Mouse (Mus musculus) layer of hippocampus, adult 8-10 months (tissue): ENCODE results near the gene E2f4. TPM values are rescaled to one million over a fixed set of nuclear protein-coding genes. Genes with fewer than 3 reads are reported as not detected.

Experiments
- DNase-seq, 2 experiments: peaks; one replicate each; pipeline ENCODE4 v3.0.0; 2022; ENCODE audit warnings: low spot score in 2 of 2
- total RNA-seq, 4 experiments: library from RNA; stranded (reverse); gene quantifications; 2 replicates each; pipeline ENCODE4 v1.2.4; 2022

The E2f4 gene
- total RNA-seq, 4 experiments from 2014 or later = 36.4 to 38.9 (median 37.6) TPM

DNA sequence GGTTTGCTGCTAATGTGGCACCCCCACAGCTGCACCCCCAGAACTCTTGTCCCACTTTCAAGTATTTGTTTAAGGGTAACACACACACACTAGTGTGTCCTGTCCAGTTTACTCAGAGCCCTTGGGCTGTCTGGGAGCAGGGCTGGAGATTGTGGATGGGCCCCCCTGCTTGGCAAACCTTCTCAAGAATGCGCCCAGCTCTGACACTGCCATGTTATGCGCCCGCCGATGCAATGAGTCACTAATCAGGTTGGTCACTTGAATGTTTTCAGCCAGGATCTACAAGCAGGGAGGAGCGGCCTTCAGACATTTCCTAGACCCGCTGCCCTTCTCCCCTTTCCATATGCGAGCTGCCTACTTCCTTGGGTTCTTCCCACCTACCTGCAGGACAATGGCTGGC, 5.0 kb upstream of the E2f4 start:
- no peak for DNase-seq

DNA sequence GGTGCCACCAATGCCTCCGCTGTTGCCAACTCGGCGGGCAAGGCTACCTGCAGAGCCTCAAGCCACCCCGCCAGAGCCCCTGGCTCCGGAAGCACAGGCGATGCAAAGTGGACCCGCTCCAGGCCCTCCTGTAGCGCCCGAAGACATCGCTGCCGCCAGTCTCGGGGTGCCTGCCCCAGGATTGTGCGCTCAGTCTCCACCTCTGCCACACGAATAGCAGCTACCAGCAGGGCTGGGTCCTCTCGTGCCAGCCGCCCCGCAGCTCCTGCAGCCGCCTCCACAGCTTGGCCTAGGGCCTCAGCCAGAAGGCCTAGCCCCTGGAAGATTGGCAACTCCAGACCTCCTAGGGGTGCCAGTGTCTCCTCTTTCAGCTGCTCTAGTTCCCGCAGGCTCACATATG, 4.1 kb upstream of the E2f4 start:
- DNase-seq = no peak

DNA sequence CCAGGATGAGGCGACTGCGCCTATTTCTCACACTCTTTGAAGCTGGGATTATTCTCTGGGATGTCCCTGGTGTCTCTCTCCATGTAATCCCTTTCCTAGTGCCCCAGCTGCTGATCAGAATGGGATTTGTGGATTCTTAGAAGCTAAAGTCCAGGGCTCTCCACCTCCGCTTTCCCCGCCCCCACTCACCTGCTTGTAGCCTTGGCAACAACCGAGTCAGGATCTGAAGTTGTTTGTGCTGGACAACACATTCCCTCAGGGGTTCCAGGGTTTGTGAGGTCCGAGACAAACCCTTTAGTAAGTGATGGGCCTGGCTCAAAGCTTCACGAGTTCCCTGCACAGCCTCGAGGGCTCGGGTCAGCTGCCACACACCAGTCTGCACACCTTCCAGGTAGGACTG, 2.7 kb upstream of the E2f4 start:
- no peak for DNase-seq

DNA sequence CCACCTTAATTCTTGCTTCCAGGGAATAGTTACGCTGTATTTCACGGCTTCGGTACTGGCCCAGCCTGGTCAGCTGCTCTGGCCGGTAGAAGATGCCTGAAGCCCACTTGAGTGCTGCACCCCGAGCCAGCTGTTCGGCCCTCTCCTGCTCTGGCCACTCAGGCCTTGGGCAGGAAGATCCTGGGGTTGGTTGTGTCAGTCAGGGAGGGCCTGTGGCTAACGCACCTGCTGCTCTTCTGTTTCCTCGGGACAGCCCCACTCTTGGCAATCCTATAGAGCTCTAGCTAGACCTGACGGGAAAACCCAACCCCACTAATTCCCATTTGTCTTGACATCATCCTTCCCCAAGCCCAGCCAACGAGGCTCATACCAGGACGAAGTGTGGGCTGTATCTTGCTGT, 2.2 kb upstream of the E2f4 start:
- no peak for DNase-seq

DNA sequence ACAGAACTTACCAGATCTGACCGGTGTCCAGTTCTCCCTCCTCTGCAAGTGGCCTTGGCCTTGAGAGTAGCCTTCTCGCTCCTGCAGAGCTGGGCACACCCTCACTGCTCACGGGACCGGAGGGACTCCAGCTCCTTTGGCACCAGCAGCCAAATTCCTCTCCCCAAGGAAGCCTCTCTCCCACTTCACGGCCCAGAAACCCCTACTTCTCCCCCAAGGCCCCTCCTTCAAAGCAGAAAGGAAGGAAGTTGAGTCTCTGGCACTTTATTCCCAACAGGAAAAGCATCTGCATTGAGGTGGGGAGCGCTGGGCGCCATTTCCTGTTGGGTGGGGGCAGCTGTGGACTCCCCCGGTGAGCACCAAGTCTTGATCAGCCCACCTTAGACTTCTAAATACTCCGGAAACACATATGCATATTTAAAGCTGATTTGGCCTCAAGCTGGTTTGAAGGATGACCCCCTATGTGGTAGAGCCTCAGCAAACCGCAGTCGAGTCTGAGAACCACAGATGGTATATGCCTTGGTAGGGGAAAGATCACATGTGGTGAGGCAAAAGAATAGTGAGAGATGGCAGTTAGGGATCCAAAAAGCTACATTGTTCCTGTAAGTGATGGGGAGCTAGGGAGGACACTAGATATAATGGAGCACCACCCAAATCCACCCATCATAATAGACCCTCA, 1.4 kb upstream of the E2f4 start, which contains the start of gene Exoc3l:
Exoc3l (minus strand) TSS at position 207 of the 679 bp plus-strand sequence.
- no peak for DNase-seq

DNA sequence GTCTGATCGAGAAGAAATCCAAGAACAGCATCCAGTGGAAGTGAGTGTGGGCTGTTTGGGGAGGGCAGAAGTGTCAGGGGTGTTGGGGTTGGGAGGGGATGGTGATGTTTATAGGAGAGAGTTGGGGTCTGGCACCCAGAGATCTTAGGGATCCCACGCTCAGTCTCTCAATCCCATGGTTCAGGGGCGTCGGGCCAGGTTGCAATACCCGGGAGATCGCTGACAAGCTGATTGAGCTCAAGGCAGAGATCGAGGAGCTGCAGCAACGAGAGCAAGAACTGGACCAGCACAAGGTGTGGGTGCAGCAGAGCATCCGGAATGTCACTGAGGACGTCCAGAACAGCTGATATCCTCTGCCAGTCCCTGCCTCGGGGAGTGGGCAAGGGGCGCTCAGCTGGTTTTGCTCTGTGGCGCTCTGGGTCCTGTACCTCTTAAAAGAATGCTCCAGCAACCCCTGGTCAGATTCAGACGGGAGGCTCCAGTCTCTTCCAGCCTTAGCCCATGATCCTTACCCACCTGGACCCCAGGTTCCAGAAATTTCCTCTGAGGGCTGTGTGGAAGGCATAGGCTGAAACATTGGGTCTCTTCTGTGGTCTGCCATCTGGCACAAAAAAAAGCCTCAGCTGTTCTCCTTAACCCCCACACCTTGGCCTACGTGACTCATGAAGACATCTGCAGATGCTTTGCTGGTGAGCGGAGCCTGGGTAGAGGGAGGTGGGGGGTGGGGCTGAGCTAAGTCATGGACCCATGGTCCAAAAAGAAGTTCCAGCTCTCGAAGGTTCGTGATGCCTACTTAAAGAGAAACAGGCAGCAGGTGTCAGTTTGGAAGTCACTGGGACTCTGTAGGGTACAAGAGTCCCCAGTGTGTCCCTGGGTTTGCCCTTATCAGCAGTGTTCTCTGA, 1.1 kb downstream of the E2f4 start:
- no peak for DNase-seq

DNA sequence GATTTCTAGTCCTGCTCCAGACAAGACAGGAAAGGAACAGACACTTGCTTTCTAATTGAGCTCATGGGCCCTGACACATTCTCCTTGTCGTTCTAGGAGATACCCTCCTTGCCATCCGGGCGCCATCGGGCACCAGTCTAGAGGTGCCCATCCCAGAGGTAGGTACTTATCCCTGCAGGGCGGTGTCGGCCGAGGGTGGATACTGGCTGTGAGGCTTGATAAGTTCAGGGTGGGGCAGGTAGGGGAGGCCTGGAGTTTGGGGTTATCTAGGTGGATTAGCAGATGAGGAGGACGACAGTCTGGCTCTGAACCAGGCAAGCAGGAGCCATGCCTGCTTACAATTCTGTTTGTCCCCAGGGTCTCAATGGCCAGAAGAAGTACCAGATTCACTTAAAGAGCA, 2.5 kb downstream of the E2f4 start:
- no peak for DNase-seq

DNA sequence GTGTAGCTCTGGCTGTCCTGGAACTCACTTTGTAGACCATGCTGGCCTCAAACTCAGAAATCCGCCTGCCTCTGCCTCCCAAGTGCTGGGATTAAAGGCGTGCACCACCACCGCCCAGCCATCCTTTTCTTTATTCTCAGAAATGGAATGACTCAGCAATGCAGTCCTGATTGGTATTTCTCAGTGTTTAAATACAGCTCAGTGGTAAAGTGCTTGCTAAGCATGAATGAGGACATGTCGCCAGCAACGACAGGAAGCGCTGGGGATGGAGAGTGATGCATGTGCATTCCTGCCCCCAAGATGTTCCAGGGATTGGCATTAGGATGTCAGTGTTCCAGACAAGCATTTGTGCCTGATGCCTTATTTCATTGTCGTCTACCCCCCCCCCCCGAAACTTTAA, 5.9 kb downstream of the E2f4 start:
- DNase-seq = no peak

DNA sequence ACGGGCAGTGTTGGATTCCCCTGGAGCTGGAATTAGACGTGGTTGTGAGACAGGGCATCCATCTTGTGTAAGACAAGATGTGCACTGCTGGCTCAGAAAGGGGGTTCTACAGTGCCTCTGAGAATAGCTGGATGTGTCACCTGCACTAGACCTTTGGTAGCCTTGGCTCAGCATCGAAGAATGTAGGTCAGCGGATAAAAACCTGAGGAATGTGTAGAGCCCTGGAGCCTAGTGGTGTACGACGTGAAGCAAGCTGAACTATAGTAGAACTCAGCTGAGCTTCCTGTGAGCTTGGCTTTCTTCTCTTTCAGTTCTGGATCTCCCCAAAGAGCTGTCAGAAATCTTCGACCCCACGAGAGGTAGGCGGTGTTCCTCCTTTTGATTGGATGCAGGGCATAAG, 6.4 kb downstream of the E2f4 start:
- DNase-seq = no peak

DNA sequence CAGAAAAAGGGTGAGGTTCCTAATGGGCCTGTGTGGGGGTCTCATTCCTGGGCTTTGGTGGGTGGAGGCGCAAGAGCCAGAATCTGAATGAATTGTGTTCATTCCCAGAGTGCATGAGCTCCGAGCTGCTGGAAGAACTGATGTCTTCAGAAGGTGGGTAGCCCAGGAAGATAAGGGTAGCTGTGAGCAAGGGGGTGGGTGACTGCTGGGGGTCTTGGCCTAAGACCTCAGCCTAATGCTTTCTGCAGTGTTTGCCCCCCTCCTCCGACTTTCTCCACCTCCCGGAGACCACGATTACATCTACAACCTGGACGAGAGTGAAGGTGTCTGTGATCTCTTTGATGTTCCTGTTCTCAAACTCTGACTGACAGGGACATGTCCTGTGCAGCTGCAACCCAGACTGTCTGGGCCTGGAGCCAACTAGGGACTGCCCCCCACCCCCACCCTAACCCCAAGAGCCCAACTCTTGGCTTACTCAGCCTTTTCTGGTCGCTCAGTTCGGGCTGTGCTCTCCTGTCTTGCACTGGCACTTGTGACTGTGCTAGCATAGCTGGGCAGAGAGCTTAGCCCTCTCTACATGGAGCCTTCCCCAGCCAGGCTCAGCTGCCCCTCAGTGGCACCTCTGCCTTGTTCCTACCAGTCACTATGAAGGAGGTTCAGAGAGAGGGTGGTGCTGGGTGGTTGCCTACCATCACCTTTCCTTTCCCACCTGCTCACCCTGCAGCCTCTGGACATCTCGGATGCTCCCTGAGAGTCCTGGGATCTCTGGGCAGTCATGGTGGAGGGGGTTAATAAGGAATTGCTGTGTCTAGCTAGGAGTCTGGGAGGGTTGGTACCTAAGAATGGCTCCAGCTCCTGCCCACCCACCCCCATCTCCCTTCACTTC, 7.1 kb downstream of the E2f4 start:
- no peak for DNase-seq

DNA sequence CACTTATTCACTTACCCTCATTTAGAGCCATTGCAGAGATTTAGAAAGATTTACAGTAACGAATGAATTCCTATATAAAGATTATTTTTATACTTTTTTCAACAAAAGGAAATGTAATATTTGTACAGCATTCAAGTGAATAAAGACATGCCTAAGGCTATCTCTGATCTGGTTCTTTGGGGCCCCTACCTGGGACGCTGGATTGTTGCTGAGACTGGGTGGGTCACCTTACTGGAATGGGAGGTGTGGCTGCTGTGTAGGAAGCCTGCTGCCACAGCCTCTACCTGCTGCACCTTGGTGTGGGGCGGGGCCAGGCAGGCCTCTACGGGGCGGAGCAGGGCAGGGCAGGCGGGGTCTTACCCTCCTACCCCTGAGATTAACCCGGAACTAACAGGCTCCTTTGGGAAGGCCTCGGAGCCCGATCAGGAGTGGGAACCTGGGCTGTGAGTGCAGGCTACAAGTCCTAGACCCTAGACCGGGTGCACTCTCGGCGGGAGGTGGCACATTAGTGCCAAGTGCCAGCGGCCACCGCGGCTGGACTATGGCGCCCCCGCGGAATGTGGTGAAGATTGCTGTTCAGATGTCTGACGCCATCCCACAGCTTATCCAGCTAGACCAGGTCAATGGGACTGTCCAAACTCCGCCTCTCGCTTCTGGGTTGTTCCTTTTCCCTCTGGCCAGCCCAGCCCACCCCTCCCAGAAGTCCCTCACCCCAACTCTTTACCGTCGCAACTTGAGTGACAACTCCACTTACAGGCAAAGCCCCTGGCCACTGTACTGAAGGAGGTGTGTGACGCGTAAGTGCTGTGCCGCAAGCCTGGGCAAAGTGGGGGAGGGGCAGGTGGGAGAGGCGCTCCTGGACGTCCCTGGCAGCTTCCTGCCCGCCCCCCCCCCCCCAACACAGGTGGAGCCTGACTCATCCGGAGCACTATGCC, 8.0 kb downstream of the E2f4 start, which contains the start of gene Elmo3:
Elmo3 (plus strand) TSS at position 391 of the 935 bp plus-strand sequence.
- no peak for DNase-seq

DNA sequence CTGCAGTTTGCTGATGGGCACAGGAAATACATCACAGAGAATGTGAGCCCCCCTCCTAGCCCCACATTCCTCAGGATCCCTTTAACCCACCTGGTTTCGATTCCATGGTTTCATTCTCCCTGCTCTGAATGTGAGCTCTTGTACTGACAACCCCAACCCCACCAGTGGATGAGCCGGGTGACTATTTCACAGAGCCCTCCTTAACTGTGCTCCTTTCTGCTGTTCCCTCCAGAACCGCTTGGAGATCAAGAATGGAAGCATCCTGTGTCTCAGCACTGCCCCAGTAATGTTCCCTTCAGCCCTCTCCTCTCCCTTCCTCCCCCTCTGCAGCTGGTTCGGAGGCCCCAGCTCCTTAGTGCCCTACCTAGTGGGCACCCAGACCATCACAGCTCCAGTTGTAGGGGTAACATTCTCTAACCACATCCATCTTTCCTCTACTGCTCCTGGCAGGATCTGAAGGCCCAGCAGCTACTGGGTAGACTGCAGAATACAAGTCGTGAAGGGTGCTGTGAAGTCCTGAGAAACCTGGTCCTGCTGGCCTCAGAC, 8.8 kb downstream of the E2f4 start:
- no peak for DNase-seq

DNA sequence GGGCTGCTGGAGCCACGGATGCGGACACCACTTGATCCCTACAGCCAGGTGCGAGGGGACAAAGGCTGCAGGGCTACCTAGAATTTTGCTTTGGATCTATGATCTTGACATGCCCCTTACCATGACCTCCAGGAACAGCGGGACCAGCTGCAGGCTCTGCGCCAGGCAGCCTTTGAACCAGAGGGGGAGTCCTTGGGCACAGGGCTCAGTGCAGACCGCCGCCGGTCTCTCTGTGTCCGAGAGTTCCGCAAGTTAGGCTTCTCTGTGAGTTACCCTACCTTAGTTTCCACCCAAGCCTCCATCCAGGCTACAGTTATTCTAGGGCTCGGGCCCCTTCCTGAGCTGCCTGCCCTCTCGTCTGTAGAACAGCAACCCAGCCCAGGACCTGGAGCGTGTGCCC, 10.2 kb downstream of the E2f4 start:
- DNase-seq = no peak

DNA sequence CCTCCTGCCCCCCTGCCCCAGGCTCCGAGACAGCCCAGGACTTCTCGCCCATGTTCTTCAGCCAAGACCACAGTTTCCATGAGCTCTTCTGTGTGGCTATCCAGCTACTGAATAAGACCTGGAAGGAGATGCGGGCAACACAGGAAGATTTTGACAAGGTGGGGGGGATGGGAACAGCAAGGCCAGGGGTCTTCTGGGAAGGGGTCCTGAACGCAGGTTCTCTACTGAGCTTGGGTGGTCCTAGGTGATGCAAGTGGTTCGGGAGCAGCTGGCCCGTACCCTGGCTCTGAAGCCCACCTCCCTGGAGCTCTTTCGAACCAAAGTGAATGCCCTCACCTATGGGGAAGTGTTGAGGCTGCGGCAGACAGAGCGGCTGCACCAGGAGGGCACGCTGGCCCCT, 11.0 kb downstream of the E2f4 start:
- DNase-seq = no peak

DNA sequence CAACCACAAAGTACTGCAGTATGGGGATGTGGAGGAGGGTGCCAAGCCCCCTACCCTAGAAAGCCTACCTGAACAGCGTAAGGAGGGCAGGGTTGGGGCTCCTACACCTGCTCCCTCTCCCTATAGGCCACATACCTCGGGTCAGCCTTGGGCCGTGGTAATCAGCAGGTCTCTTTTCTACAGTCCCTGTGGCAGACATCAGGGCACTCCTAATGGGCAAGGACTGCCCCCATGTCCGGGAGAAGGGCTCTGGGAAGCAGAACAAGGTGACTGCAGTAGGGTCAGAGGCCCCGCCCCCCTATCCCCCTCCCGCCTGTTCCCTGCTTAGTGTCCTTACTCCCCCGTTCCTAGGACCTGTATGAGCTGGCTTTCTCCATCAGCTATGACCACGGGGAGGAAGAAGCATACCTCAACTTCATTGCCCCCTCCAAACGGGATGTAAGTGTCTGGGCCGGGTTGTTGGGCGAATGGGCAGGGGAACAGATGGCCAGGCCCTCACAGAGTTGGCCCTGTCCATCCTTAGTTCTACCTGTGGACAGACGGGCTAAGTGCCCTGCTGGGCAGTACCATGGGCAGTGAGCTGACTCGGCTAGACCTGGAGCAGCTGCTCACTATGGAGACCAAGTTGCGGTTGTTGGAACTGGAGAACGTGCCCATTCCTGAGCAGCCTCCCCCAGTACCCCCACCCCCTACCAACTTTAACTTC, 11.8 kb downstream of the E2f4 start:
- DNase-seq = no peak

DNA sequence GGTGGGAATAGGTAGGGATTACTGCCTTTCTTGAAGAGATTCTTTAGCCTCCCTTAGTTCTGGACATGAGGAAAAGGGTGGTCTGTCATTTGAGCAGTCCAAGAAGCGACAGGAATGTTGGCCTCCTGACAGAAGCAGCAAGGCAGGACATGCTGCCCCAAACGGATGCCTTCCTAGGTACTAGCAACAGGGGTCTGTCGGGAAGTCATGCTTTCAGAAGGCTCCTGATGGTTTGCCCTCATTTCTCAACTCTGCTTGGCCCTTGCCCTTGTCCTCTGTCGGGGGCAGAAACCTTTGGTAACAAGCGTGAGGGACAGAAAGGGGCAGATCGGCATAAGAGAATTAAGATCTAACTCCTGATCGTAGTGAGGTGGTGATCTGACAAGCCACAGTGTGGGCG, 12.7 kb downstream of the E2f4 start:
- DNase-seq = no peak

DNA sequence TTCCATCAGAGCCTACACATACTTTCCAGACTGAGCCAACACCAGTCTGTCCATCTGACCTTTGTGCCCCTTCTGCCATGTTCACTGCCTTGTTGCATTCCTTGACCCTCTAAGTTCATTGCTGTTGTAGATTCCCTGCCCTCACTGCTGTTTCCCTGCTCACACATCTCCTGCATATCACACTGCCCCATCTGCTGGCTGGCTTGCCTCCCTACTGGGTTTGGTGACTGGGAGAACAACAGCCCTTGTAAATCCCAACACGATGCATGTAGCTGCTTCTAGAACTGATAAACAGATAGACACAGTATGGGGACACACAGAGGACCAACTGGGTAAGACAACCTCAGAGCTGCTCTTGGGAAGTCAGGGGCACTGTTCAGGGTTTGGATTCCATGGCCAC, 14.3 kb downstream of the E2f4 start:
- no peak for DNase-seq

DNA sequence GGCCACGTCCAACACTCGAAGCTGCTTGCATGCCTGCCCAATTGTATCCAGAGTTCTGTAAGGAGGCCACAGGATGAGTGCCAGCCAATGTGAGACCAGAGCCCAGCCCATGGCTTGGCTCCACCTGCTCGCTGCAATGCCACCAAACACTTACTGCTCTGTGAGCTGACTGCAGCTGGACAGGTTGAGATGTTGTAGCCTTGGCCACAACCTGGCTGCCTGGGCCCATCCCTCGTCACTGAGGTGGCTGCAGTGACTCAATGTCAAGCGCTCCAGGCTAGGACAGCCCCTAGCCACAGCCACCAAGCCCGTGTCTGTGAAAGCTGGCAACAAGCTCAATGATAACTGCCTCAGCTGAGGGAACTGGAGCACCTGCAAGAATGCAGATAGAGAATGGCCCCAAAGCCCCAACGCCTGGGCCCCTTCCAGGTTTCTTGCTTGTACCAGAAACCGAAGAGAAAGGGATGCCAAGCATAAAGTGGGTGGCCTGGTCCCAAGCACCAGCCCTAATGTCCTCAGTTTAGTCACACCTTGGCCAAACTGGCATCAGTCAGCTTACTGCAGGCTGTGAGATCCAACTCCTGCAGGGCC, 15.5 kb downstream of the E2f4 start:
- DNase-seq = no peak
